Mouse (Mus musculus): ENCODE data around the gene Cers3. TPM values are rescaled to one million over a fixed set of nuclear protein-coding genes. Genes with fewer than 3 reads are reported as not detected.

Cers3 gene
- polyA plus RNA-seq, 1 experiment from 2014 or later, result 0.88 TPM

DNA sequence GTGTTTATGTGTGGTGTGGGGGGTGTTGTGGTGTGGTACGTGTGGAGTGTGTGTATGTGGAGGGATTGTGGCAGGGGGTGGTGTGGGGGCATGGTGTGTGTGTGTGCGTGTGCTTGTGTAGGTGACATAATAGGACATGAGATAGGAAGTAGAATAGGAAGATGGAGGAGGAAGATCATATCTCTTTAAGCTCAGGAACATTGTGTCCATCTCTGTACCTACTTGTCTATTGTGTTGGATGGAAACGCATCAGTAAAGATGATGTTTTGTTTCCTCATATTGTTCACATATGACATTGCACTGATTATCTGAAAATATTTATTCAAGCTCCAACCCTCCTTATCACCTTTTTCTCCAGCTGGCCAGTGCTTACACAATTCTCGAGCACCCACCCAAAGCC lies 5.9 kb upstream of the Cers3 start:
- Histone ChIP-seq H3K27me3 (no peaks in the 10 kb centered on the region), H3K4me2 (replicated peaks) (no peak overlapping the region), H3K9ac (no peak overlapping the region), H3K36me3 (no peaks in the 10 kb centered on the region), H3K9me3 (replicated peaks) (no peaks in the 10 kb centered on the region), H3K4me1 (0 out of 2 replicates have a peak, but pooled peaks cover 2% of the 10 kb centered on the region), H3K27ac (no peak overlapping the region), H3K4me3 (no peak overlapping the region)
- ATAC-seq (ENCODE audit: low FRiP score), result no peak
- WGBS, result 93% methylated on average over 4 of the region's 4 CpGs

DNA sequence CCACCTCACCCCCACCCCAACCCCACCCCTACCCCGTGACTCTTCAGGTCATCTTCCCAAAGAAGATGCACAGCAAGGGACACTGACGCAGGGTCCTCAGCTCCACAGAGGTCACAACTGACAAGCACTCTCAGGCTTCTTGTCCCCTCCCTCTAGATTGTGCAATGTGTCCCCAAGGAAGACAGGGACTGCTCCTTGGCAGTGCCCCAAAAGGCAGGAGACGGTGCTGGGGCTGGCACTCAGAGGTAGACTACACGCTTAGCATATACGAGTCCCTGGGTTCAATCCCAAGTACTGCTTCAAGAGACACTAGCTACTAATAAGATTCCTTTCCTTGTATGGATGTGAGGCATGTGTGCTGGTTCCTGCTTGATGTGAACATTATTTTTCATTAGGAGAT lies 2.3 kb upstream of the Cers3 start:
- H3K36me3 ChIP-seq, result no peaks in the 10 kb centered on the region
- ATAC-seq (ENCODE audit: low FRiP score), result no peak
- no peaks in the 10 kb centered on the region for H3K9me3 ChIP-seq (replicated peaks)
- H3K27me3 ChIP-seq, result no peaks in the 10 kb centered on the region
- H3K4me1 ChIP-seq, result 0 out of 2 replicates have a peak, but pooled peaks cover 2% of the 10 kb centered on the region
- no peak overlapping the region for H3K9ac ChIP-seq
- H3K4me2 ChIP-seq (replicated peaks), result no peak overlapping the region
- no peak overlapping the region for H3K27ac ChIP-seq
- H3K4me3 ChIP-seq, result no peak overlapping the region
- 79% methylated on average over 5 of the region's 5 CpGs for WGBS

DNA sequence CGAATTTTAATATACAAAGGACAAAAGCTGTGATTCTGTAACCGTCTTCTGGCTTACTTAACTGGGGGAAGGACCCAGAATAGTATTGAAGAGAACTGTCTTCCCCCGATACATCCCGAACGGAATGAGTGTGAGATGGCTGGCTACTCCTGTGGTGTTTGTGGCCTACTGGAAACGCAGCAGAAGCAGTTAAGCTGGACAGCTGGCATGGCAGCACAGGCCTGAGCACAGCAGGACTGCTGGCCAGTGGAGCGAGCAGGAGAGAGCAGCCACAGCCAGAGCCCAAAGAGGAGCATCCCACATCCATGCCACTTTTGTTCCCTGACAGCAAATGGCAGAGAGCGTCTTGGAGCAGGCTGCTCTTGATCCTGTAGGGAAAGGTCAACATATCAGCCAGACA lies 1.9 kb upstream of the Cers3 start:
- Histone ChIP-seq H3K9ac (no peak overlapping the region), H3K4me2 (replicated peaks) (no peak overlapping the region), H3K4me1 (0 out of 2 replicates have a peak, but pooled peaks cover 2% of the 10 kb centered on the region), H3K27ac (no peak overlapping the region), H3K36me3 (no peaks in the 10 kb centered on the region), H3K4me3 (no peak overlapping the region), H3K27me3 (no peaks in the 10 kb centered on the region), H3K9me3 (replicated peaks) (no peaks in the 10 kb centered on the region)
- ATAC-seq (ENCODE audit: low FRiP score), result no peak
- WGBS, result 59% methylated on average over 8 of the region's 8 CpGs

- no peaks in the 10 kb centered on the region for H3K9me3 ChIP-seq (replicated peaks)
- H3K4me2 ChIP-seq (replicated peaks), result no peak overlapping the region
- H3K27ac ChIP-seq, result no peak overlapping the region
- H3K27me3 ChIP-seq, result no peaks in the 10 kb centered on the region
- ATAC-seq (ENCODE audit: low FRiP score), result no peak
- H3K9ac ChIP-seq, result no peak overlapping the region
- 87% methylated on average over 7 of the region's 7 CpGs for WGBS
- no peaks in the 10 kb centered on the region for H3K4me1 ChIP-seq
- H3K36me3 ChIP-seq, result no peaks in the 10 kb centered on the region
- no peak overlapping the region for H3K4me3 ChIP-seq
These were observed 3.7 kb downstream of the Cers3 start for GRCm38 (mm10) chr7:66746972-66747371.

- H3K9me3 ChIP-seq (replicated peaks), result no peaks in the 10 kb centered on the region
- WGBS, result 88% methylated on average over 1 of the region's 1 CpGs
- H3K36me3 ChIP-seq, result no peaks in the 10 kb centered on the region
- no peak overlapping the region for H3K4me2 ChIP-seq (replicated peaks)
- H3K27me3 ChIP-seq, result no peaks in the 10 kb centered on the region
- H3K9ac ChIP-seq, result no peak overlapping the region
- no peak for ATAC-seq (ENCODE audit: low FRiP score)
- no peaks in the 10 kb centered on the region for H3K4me1 ChIP-seq
- H3K4me3 ChIP-seq, result no peak overlapping the region
- H3K27ac ChIP-seq, result no peak overlapping the region
These were observed 6.7 kb downstream of the Cers3 start for GRCm38 (mm10) chr7:66749998-66750397.

- Histone ChIP-seq H3K36me3 (no peaks in the 10 kb centered on the region), H3K4me1 (no peaks in the 10 kb centered on the region; the same call in 1 of the 2 replicates), H3K9me3 (replicated peaks) (no peaks in the 10 kb centered on the region), H3K4me3 (no peak overlapping the region), H3K27ac (no peak overlapping the region), H3K27me3 (no peaks in the 10 kb centered on the region), H3K4me2 (replicated peaks) (no peak overlapping the region), H3K9ac (no peak overlapping the region)
- no peak for ATAC-seq (ENCODE audit: low FRiP score)
- 91% methylated on average over 8 of the region's 8 CpGs for WGBS
These were observed 10.5 kb downstream of the Cers3 start for GRCm38 (mm10) chr7:66753816-66754215.

GRCm38 (mm10) chr7:66755611-66756010 lies 12.3 kb downstream of the Cers3 start:
- Histone ChIP-seq H3K4me2 (replicated peaks) (no peak overlapping the region), H3K4me1 (no peaks in the 10 kb centered on the region; the same call in 1 of the 2 replicates), H3K4me3 (no peak overlapping the region), H3K27me3 (no peaks in the 10 kb centered on the region), H3K9me3 (replicated peaks) (no peaks in the 10 kb centered on the region), H3K9ac (no peak overlapping the region), H3K36me3 (no peaks in the 10 kb centered on the region), H3K27ac (no peak overlapping the region)
- ATAC-seq (ENCODE audit: low FRiP score), result no peak
- 87% methylated on average over 7 of the region's 7 CpGs for WGBS

DNA sequence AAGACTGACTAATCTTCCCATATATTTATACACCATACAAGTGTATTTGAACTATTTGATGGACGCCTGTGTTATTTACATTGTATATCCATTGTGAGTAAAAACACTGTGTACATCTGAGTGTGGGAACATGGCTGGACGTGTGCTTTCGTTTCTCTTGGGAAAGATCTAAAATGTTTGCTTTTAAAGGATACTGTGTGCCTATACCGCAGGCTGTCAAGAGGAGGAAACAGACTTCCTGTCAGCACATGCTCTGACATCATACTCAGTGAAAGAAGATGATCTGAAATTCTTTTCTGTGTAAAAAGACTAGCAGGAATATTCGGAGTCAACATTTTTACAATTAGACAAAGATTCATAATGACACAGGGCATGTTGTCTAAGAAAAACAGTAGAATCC lies 26.6 kb downstream of the Cers3 start:
- Histone ChIP-seq H3K9me3 (replicated peaks) (no peaks in the 10 kb centered on the region), H3K4me3 (no peak overlapping the region), H3K36me3 (no peaks in the 10 kb centered on the region), H3K9ac (no peak overlapping the region), H3K27ac (no peak overlapping the region), H3K4me1 (no peaks in the 10 kb centered on the region), H3K4me2 (replicated peaks) (no peak overlapping the region), H3K27me3 (no peaks in the 10 kb centered on the region)
- ATAC-seq (ENCODE audit: low FRiP score), result no peak
- WGBS, result 74% methylated on average over 5 of the region's 5 CpGs

DNA sequence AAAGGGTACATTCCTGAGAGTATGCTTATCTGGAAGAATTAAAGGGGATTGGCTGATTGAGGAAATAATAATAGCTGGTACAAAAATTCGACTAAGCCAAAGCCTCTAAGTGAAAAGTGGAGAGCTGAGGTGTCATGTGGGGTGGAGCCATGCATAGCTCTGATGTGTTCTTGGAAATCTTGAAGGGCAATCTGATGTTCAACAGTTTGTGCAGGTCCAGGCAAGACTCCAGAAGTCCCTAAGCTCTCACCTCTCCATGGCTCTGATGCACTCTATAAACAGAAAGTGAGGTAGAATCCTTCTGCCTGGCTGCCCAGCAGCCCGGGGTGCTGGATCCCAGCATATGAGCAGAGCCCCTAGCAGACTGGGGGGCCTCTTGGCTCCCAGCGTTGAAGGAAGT lies 27.4 kb downstream of the Cers3 start:
- ATAC-seq (ENCODE audit: low FRiP score), result no peak
- H3K27me3 ChIP-seq, result no peaks in the 10 kb centered on the region
- no peaks in the 10 kb centered on the region for H3K4me1 ChIP-seq
- no peaks in the 10 kb centered on the region for H3K9me3 ChIP-seq (replicated peaks)
- H3K36me3 ChIP-seq, result no peaks in the 10 kb centered on the region
- 80% methylated on average over 3 of the region's 3 CpGs for WGBS
- no peak overlapping the region for H3K4me2 ChIP-seq (replicated peaks)
- H3K27ac ChIP-seq, result no peak overlapping the region
- H3K9ac ChIP-seq, result no peak overlapping the region
- H3K4me3 ChIP-seq, result no peak overlapping the region

- Histone ChIP-seq H3K4me1 (no peaks in the 10 kb centered on the region), H3K9me3 (replicated peaks) (no peaks in the 10 kb centered on the region), H3K4me2 (replicated peaks) (no peak overlapping the region), H3K27ac (no peak overlapping the region), H3K4me3 (no peak overlapping the region), H3K36me3 (no peaks in the 10 kb centered on the region), H3K27me3 (no peaks in the 10 kb centered on the region), H3K9ac (no peak overlapping the region)
- no peak for ATAC-seq (ENCODE audit: low FRiP score)
- WGBS, result 93% methylated on average over 6 of the region's 6 CpGs
These were observed 27.9 kb downstream of the Cers3 start for GRCm38 (mm10) chr7:66771252-66771651.

GRCm38 (mm10) chr7:66779411-66779810 lies 36.1 kb downstream of the Cers3 start:
- Histone ChIP-seq H3K4me2 (replicated peaks) (no peak overlapping the region), H3K9me3 (replicated peaks) (no peaks in the 10 kb centered on the region), H3K4me1 (no peaks in the 10 kb centered on the region), H3K27me3 (no peaks in the 10 kb centered on the region), H3K36me3 (no peaks in the 10 kb centered on the region), H3K27ac (no peak overlapping the region), H3K9ac (no peak overlapping the region), H3K4me3 (no peak overlapping the region)
- 69% methylated on average over 2 of the region's 2 CpGs for WGBS
- no peak for ATAC-seq (ENCODE audit: low FRiP score)

DNA sequence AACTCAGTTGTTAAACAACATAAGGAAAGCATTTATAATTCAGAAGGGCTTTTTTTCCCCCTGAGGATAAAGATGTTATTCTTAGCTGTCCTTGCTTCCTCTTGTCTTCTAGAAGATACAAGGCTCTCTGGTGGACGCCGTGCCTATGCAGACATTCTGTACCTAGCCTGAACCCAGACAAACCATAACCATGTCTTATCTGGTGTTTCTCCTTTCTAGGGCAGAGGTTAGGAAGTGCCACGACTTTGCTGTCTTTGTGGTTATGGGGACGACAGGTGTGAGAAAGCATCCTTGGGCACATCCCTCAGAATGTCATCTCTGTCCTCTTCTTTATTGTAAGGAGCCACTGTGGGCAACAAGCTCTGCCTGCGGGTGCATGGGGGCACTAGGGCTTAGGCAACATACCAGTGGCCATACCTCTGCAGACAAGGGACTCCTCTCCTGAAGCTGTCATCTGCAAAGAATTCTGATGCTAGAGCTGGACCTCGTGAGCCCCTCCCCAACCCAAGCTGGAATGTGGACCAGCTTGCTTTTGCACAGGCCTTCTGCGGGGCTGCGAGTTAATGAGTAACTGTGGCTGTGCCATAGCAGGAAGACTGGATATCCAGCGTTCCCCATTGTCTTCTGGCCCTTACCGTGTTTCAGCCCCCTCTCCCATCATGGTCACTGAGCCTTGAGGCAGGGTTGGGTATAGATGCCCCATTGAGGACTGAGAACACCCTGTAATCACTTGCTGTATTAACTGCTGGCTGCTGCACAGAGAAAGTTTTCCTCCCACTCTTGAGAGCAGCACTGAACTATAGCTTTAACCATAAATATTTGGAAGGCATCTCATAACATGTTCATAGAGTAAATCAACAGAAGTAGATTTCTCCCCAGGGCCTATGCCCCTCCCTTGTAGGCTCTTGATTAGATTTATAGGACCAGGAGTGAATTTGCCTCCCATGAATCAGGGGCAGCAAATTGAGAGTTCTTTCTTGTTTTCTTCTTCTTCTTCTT lies 36.9 kb downstream of the Cers3 start:
- Histone ChIP-seq H3K4me2 (replicated peaks) (no peak overlapping the region), H3K36me3 (no peaks in the 10 kb centered on the region), H3K27me3 (no peaks in the 10 kb centered on the region), H3K27ac (no peak overlapping the region), H3K4me1 (no peaks in the 10 kb centered on the region), H3K9ac (no peak overlapping the region), H3K9me3 (replicated peaks) (no peaks in the 10 kb centered on the region), H3K4me3 (no peak overlapping the region)
- 68% methylated on average over 10 of the region's 10 CpGs for WGBS
- no peak for ATAC-seq (ENCODE audit: low FRiP score)

DNA sequence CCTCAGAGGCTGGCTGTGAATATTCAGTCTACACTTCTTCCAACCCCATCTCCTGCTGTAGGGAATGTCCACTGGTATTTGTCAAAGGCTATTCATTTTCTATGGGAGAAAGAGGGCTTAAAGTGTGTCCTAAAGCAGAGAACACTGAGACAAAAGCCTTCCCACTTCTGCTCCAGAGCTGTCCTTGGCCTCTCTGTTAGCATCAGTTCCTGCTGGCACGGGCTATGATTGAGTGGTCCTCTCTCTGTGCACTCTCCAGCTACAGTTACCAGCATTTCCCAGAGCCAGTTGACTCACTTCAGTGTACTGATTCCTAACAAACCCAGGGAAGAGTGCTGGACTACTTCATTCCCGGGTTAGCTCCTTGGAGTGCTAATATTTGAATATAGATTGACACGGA lies 43.2 kb downstream of the Cers3 start:
- no peak overlapping the region for H3K4me3 ChIP-seq
- peaks cover 4% of the 10 kb centered on the region; the same call in 1 of the 2 replicates for H3K4me1 ChIP-seq
- no peak for ATAC-seq (ENCODE audit: low FRiP score)
- H3K9me3 ChIP-seq (replicated peaks), result no peaks in the 10 kb centered on the region
- H3K4me2 ChIP-seq (replicated peaks), result no peak overlapping the region
- no peak overlapping the region for H3K27ac ChIP-seq
- no peak overlapping the region for H3K9ac ChIP-seq
- 81% methylated on average over 3 of the region's 3 CpGs for WGBS
- H3K36me3 ChIP-seq, result no peaks in the 10 kb centered on the region
- H3K27me3 ChIP-seq, result no peaks in the 10 kb centered on the region
